Mouse (Mus musculus) heart, adult 2 months (tissue): ENCODE data around the gene Clybl. TPM values are rescaled to one million over a fixed set of nuclear protein-coding genes. Genes with fewer than 3 reads are reported as not detected.

Experiments
- DNase-seq, 2 experiments: peaks; one replicate each; pipeline ENCODE4 v3.0.0; 2021
- H3K27ac ChIP-seq: fragments of 200-600 bp; 2 replicates; pipeline ENCODE4 v1.8.1; 2022
- H3K27me3 ChIP-seq: fragments of 200-500 bp; 2 replicates; pipeline ENCODE4 v1.6.1; 2012; ENCODE audit warnings: mild to moderate bottlenecking, low read length, inconsistent platforms, mixed read lengths; ENCODE audit not compliant: control insufficient read depth, insufficient read depth
- H3K36me3 ChIP-seq: fragments of 200-500 bp; 2 replicates; pipeline ENCODE4 v1.6.1; 2012; ENCODE audit warnings: low read length, inconsistent platforms; ENCODE audit not compliant: control insufficient read depth, insufficient read depth
- H3K4me1 ChIP-seq: fragments of 200-500 bp; 2 replicates; pipeline ENCODE4 v1.6.1; 2011; ENCODE audit warnings: low read length; ENCODE audit not compliant: control insufficient read depth, insufficient read depth
- H3K4me3 ChIP-seq: fragments of 200-600 bp; 2 replicates; pipeline ENCODE4 v1.8.1; 2022
- H3K79me2 ChIP-seq: fragments of 200-500 bp; replicated peaks from 2 replicates; pipeline ENCODE4 v1.6.1; 2012; ENCODE audit warnings: mild to moderate bottlenecking, inconsistent platforms, low read length, moderate library complexity, mixed read lengths; ENCODE audit not compliant: control insufficient read depth, insufficient read depth
- H3K9ac ChIP-seq: fragments of 200-500 bp; 2 replicates; pipeline ENCODE4 v1.6.1; 2012; ENCODE audit warnings: low read depth, mild to moderate bottlenecking, control low read depth, inconsistent platforms, low read length, mixed read lengths
- CTCF ChIP-seq: fragments of 200-600 bp; IDR thresholded peaks from 2 replicates; pipeline ENCODE4 v1.8.1; 2022; ENCODE audit warnings: antibody characterized with exemption, mild to moderate bottlenecking, moderate library complexity
- EP300 ChIP-seq: fragments of 200-500 bp; IDR thresholded peaks from 2 replicates; pipeline ENCODE4 v1.6.1; 2011; ENCODE audit warnings: low read depth, low read length, control low read depth; ENCODE audit not compliant: insufficient read depth
- POLR2A ChIP-seq: fragments of 200-500 bp; IDR thresholded peaks from 2 replicates; pipeline ENCODE4 v1.6.1; 2011; ENCODE audit warnings: mild to moderate bottlenecking, low read depth, low read length, control low read depth; ENCODE audit not compliant: insufficient read depth
- WGBS: fragments of 180-500 bp; shearing (Covaris S2); methylation state at CpG from one replicate; pipeline ENCODE4 v1.1.7; 2018; 5-methylcytosine and 5-hydroxymethylcytosine counted together
- intact Hi-C: fragments of 180-260 bp; cut with DNase I; formaldehyde crosslinking; loops from one replicate; pipeline ENCODE4 v1.15.1; 2025
- polyA plus RNA-seq: library from polyadenylated mRNA; depleted of rRNA; stranded (reverse); fragments of >200 nt; gene quantifications from 2 replicates; pipeline ENCODE4 v1.2.3, GENCODE M21; 2012
- total RNA-seq, 2 experiments: library from RNA; stranded (reverse); gene quantifications; 2 replicates each; pipeline ENCODE4 v1.2.3; 2021

The Clybl gene
- total and polyA plus RNA-seq, 3 experiments = 50.3 to 131 (median 115) TPM

DNA sequence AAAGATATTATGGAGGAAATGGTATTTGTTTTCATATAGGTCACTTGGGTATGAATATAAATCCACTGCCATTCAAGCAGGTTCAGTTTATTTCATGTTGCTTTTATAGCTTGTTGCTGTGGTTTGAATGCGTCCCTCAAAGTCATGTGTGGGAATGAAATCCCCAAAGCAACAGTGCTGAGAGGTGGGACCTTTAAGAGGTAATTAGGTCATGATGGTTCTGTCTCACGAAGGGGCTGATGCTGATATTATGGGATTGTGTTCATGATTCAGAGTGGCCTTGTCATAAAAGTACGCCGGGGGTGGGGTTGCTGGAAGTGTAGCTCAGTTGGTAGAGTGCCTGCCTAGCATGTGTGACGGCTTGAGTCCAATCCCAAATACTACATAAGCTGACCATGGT, 6.7 kb downstream of the Clybl start:
- H3K4me1 ChIP-seq = peaks cover 3% of the 10 kb centered on the region
- DNase-seq = no peak
- H3K36me3 ChIP-seq = no peaks in the 10 kb centered on the region
- no peaks in the 10 kb centered on the region for H3K27me3 ChIP-seq
- H3K4me3 ChIP-seq = no peak overlapping the region
- intact Hi-C loops = no loop called here
- TF ChIP-seq EP300 = no peak
- TF ChIP-seq POLR2A = no peak
- no peak for TF ChIP-seq CTCF
- H3K27ac ChIP-seq = no peak overlapping the region
- 0 out of 2 replicates have a peak, but pooled peaks cover 2% of the 10 kb centered on the region for H3K79me2 ChIP-seq
- 89% methylated on average over 5 of the region's 5 CpGs for WGBS
- no peak overlapping the region for H3K9ac ChIP-seq

DNA sequence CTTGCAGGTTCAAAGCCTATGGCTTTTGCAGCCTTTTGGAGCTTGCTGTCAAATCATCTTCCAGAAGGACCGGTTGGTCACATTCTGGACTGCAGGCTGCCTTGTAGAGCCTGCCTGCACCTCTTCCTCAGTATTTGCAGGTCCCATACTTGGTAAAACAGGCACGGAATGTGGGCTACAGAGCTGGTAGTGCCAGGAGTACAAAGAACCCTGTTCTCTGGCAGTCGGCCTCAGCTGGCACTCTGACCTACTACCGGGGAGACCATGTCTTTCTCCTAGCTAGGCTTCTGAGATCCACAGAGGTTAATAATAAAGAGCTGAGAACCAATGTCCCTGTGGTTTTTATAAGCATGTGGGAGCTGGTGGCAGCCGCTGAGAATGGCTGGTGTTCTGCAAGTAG, 8.4 kb downstream of the Clybl start:
- Histone ChIP-seq H3K27me3 (no peaks in the 10 kb centered on the region), H3K27ac (no peak overlapping the region), H3K36me3 (no peaks in the 10 kb centered on the region), H3K79me2 (0 out of 2 replicates have a peak, but pooled peaks cover 2% of the 10 kb centered on the region), H3K4me1 (peaks cover 3% of the 10 kb centered on the region), H3K4me3 (no peak overlapping the region), H3K9ac (no peak overlapping the region)
- WGBS = 50% methylated on average over 5 of the region's 5 CpGs
- TF ChIP-seq POLR2A = no peak
- no peak for TF ChIP-seq EP300
- TF ChIP-seq CTCF = no peak
- intact Hi-C loops = no loop called here
- DNase-seq = peak in 1 of 2 experiments; percentile 14

DNA sequence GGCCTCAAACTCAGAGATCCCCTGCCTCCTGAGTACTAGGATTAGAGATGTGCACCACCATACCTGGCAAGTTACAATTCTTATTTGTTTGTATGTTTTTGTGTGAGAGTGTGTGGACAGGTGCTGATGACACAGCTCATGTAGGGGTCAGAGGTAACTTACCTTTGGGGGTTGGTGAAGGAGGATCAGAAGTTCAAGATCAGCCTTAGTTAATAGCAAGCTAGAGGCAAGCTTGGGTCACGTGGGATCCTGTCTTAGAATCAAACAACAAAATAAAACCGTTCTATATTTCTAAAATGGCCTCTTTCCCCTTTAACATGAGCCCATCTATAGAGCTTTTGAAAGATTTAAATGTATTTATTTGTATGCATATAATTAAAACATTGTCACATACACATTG, 9.0 kb downstream of the Clybl start:
- WGBS = 22% methylated on average over 2 of the region's 2 CpGs
- intact Hi-C loops = no loop called here
- no peak overlapping the region for H3K4me3 ChIP-seq
- peaks cover 3% of the 10 kb centered on the region for H3K4me1 ChIP-seq
- 0 out of 2 replicates have a peak, but pooled peaks cover 2% of the 10 kb centered on the region for H3K79me2 ChIP-seq
- H3K27me3 ChIP-seq = no peaks in the 10 kb centered on the region
- H3K27ac ChIP-seq = no peak overlapping the region
- H3K36me3 ChIP-seq = no peaks in the 10 kb centered on the region
- no peak overlapping the region for H3K9ac ChIP-seq
- no peak for DNase-seq
- no peak for TF ChIP-seq POLR2A
- no peak for TF ChIP-seq EP300
- TF ChIP-seq CTCF = no peak

DNA sequence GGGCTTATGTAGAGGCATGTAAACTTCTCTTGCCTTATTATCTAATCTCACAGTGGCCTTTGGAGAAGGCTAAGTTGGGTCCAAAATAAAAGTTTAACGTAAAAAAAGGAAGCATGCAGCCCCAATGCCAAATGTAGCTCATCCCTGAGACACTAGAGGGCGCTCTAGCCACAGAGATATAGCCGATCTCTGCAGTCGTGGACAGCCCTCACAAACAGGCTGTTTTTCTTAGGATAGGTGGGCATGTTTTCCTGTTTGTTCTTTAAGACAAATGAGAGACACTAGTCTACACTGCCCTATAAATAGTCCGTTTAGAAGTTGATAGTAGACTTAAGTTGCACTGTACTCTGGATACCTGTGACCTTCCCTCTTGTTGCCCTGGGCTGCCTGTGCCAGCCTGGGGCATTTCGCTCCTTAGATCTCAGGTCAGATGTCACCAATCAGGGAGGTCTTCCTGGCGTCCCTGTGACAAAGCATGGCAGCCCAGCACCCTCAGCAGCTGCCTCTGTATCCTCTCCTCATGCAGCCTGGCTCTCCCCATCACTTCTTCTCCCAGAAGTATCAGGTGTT, 9.5 kb downstream of the Clybl start:
- Histone ChIP-seq H3K36me3 (no peaks in the 10 kb centered on the region), H3K79me2 (0 out of 2 replicates have a peak, but pooled peaks cover 2% of the 10 kb centered on the region), H3K4me3 (no peak overlapping the region), H3K9ac (no peak overlapping the region), H3K27ac (no peak overlapping the region), H3K27me3 (no peaks in the 10 kb centered on the region), H3K4me1 (peaks cover 3% of the 10 kb centered on the region)
- intact Hi-C loops = loop anchor here (1.0 kb wide), 1 partner anchor 685 kb away; no protein-coding TSS in a partner anchor
- TF ChIP-seq CTCF (peak; percentile 90), EP300 (peak; percentile 60; the same call in 1 of the 2 replicates), POLR2A (no peak)
- WGBS = 14% methylated on average over 7 of the region's 7 CpGs
- peak; percentile 31 to 52 for DNase-seq

DNA sequence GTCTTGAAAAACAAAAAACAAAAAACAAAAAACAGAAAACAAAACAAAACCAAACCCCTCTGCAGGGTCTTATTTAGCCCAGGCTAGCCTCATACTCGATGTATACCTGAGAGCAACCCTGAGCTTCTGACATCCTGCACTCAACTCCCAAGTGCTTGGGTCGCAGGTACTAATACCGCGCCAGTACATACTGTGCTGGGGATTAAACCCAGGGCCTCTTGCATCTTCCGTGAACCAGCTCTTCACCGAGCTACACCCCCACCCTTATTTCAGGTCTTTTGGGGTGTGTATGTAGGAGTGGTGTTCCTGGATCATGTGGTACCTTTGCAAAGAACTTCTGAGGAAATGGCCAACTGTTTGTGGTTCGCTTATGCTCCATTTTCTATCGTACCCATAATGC, 13.1 kb downstream of the Clybl start:
- intact Hi-C loops = no loop called here
- no peaks in the 10 kb centered on the region for H3K27me3 ChIP-seq
- DNase-seq = no peak
- H3K4me3 ChIP-seq = no peak overlapping the region
- 96% methylated on average over 8 of the region's 8 CpGs for WGBS
- H3K79me2 ChIP-seq = 0 out of 2 replicates have a peak, but pooled peaks cover 2% of the 10 kb centered on the region
- no peak overlapping the region for H3K9ac ChIP-seq
- H3K27ac ChIP-seq = no peak overlapping the region
- no peaks in the 10 kb centered on the region for H3K36me3 ChIP-seq
- TF ChIP-seq EP300 (no peak), CTCF (no peak), POLR2A (no peak)
- peaks cover 3% of the 10 kb centered on the region for H3K4me1 ChIP-seq

DNA sequence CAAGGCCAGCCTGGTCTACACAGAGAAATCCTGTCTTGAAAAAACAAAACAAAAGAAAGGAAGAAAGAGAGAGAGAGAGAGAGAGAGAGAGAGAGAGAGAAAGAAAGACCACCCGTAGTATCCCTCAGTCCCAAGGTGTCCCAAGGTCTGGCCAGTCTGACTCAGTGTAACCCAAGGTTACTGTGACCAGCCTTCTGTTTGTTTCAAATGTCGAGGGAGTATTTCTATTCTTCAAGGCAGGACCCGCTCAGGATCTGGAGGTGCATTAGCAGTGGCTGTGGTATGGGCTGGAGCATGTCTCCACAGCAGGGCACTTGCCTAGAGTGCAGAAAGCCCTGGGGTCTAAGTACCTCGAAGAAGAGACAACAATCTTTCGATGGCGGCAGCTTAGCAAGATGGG, 15.3 kb downstream of the Clybl start:
- intact Hi-C loops = no loop called here
- no peaks in the 10 kb centered on the region for H3K79me2 ChIP-seq
- H3K4me1 ChIP-seq = no peaks in the 10 kb centered on the region
- no peaks in the 10 kb centered on the region for H3K36me3 ChIP-seq
- no peak for TF ChIP-seq CTCF
- TF ChIP-seq EP300 = no peak
- no peak for TF ChIP-seq POLR2A
- no peak for DNase-seq
- no peak overlapping the region for H3K4me3 ChIP-seq
- no peak overlapping the region for H3K27ac ChIP-seq
- no peaks in the 10 kb centered on the region for H3K27me3 ChIP-seq
- no peak overlapping the region for H3K9ac ChIP-seq
- 86% methylated on average over 6 of the region's 6 CpGs for WGBS
